Mouse (Mus musculus): Measurements from ENCODE around the gene Lrrc8c.

Lrrc8c gene

DNA sequence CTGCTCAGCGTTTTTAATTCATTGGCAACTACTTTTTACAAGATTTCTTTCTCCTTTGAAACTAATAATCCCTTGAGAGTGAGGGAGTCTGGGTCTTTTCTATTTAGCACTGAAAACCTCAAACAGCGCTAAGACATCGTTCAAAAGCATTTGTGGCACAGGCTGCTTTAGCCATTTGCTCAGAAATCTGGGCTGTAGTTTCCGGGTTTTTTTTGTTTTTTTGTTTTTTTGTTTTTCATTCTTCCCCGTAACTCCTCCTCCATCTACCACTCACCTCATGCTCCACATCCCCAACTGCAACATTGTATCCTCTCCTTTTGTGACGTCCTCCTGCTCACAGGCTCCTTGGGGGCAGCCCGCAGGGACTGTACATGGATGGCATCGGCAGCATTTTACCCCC, 124.1 kb downstream of the Lrrc8c start:
- no peak for DNase-seq

DNA sequence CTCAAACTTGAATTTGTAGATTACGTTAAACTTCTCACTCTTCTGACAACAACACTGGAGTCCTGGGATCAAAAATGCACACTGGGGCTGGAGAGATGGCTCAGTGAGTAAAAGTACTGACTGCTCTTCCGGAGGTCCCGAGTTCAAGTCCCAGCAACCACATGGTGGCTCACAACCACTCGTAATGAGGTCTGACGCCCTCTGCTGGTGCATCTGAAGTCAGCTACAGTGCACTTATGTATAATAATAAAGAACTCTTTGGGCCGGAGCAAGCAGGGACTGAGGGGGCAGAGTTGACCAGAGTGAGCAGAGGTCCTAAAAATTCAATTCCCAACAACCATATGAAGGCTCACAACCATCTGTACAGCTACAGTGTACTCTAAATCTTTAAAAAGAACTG, 125.0 kb downstream of the Lrrc8c start:
- DNase-seq: no peak

DNA sequence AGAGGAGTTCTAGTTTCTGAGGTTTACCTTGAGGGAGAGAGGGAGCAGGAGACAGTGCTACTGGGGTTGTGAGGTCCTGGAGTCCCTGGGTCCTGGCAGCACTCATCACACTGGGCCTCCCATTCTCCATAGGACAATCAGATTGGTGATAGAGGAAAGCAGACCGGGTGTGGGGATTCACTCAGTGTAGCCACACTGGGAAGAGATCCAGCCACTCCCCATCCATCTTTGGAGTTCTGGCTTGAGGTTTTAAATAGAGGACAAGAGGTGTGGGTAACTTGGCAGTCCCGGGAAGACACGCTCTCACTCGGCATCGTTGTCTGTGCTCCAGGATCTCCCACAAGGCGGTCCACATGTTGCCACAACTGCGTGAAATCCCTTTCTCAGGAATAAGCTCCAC, 127.9 kb downstream of the Lrrc8c start:
- DNase-seq: no peak

DNA sequence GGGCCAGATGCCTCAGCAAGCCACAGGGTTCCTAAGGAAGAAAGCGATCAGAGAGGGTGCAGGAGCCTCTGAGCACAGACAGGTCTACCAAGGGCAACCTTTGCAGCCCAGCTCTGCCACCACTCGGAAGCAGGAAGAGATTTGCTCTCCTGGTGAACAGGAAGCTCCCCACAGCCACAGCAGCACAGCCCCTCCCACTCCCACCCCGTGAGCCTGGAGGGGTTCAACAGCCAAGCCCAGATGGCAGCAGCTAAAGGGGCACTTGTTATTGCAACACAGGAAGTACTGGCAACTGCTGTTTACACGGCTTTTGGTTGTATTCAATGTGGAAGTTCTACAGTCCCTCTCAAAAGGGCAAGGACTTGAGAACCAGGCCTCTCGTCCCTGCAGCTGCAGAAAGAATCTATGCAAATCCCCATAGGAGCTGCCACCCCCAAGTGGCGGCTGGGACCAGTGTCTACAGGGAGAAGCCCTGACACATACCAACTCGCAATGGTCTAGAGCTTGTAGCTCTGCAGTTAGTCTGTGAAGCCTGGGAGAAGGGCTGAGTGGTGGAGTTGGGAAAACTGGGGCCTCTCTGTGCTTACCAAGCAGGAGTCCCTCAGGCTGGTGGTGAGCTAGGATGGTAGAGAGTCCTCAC, 129.6 kb downstream of the Lrrc8c start:
- DNase-seq: no peak

DNA sequence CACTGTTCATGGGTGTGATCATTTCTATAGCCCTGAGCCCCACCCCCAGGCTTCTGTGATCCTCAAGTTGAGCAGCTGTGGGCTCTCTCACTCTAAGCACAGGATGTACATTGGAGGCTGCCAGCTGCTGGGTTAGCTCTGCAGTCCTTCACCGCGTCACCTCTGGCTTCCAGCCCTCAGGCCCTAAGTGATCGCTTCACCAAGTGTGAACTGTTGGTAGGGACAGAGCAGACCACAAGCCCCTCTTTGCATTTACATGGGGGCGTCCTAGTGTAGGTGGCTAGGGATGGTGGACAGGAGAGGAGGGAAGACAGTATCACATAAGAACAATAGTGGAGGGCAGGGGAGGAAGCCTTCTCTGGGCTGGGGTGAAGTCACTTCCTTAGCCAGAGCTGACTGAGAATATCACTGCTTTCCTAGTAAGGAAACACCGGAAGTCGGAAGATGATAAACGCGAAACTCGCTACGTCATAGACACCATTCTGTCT, 130.4 kb downstream of the Lrrc8c start:
- no peak for DNase-seq

DNA sequence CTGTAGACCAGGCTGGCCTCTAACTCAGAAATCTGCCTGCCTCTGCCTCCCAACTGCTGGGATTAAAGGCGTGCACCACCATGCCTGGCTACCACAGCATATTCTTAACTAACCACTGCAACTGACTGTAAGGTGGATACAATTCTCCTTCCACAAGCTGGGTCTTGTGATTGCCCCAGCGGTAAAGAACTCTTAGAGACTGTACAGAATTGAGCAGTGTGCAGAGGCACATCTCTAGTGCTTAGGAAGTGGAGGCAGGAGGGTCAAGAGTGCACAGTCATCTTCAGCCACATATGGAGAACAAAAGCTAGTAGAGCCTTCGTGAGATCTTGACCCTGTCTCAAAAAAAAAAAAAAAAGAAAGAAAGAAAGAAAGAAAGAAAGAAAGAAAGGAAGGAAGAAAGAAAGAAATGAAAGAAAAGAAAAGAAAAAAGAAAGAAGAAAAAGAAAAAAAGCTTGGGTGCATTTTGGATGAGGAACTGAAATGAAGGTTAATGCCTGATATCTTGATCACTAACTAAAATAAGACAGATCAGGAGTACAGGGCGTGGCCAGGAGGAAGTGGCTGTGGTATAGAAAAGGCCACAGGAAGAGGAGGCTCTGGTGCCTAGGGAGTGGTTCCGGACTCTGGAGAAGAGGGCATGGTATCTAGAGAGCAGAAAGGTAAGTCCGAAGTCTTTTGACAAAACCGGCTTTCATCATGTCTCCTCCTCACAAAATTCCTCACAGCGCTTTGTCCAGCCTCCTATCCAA, 131.7 kb downstream of the Lrrc8c start:
- DNase-seq: no peak

DNA sequence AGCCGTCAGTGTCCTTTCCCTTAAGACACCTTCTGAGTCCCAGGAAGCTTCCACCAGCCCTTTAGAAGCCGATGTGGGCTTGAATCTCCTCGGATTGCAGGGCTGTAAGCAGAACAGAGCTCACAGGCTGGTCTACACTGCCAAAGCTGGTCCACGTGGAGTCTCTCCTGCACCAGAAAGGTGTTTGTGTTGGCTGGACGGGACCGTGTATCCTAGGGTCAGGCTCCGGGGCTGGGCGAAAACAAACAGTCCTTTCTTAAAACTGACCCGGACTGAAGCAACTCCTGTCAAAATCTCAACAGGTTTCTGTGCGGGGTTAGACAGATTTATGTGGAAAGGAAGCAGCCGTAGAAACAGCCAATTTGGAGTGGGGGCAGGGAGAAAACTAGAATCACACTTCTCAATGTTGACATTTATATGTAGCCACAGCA, 132.4 kb downstream of the Lrrc8c start:
- no peak for DNase-seq

DNA sequence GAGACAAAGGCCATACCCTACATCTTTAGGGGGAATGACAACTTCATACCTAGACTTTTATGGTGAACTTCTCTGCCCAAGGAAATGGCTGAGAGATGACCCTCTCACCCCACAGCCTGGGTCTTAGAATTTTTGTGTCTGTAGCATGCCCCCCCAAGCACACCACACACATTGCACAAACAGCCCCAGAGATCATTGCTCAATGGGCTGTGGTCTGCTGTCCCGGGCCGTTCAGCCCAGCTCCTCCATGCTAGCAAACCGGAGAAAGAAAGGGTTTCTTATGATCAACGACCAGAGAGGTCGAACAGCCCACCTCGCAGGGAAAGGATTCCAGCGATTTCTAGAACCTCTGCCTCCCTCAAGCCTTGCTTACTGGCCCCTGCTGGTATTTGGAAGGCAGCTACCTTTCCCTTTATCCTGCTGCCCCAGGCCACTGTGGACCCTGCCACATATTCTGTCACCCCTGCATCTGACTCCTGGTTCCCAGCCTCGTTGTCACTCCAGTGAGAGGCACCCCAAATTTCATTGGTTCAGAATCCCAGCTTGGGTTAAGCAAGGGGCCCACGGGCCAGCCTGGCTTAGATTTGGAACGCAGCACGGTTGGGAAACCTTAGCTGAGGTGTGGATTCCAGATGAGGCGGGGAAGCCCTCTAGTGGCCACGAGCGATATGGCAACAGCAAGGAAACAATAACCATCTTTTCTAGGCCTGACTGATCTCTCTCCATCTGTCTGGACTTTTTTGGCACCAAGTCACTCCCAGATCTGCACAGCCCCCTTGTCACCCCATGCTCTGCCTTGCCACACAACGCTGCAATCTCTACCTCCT, 135.3 kb downstream of the Lrrc8c start:
- DNase-seq: peak; percentile 75

DNA sequence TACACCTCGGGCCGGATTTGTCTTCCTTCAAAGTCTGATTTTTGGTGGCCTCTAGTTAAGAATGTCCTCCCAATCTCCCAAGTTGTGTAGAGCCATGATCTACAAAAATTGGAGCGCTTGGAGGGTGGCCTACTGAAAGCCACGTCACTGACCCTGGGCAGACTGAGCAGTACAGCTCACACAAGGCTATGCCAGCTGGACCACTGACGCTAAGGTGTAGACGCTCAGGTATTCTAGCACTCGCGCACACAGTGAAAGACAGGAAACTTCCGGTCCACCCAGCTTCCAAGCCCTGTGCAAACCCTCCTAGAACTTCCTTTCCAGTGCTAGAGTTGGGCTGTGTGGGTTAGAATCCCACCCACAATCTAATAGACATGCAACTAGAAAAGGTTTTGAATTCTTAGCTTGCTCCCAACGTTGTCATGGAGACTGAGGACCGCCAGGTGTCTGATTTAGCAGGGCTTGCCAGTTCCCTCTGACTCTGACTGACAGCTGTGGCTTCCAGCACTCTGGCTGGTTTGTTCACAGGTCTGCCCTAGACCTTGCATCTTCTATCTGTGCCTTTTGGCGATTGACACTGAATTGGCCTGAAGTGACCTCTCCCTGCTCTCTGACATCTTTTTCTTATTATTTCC, 136.0 kb downstream of the Lrrc8c start:
- DNase-seq: no peak

DNA sequence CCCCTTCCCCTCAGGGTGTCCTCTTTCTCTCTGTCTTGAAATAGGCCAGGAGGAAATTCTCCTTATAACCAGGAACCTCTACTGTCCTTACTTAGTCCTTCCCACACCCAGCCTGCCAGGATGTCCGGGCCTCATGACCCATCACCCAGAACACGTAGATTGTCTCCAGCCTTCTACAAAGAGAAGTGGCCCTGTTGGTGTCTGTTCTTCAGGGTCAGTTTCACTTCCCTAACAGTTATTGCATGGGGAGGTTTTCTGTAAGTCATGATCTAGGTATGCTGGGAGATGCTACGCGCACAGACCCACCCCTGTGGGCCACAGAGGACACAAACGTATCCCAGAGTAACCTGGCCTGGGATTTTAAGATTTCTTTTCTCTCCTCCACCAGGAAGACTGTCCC, 142.7 kb downstream of the Lrrc8c start:
- DNase-seq: no peak

Measured in cerebellum, adult 9-10 months (tissue).